Mouse (Mus musculus) left cerebral cortex, postnatal 4 days (tissue): ENCODE results near the gene Prps1. TPM values are rescaled to one million over a fixed set of nuclear protein-coding genes. Genes with fewer than 3 reads are reported as not detected.

Source experiments
- total RNA-seq, 2 experiments: library from RNA; stranded (reverse); gene quantifications; 2 replicates each; pipeline ENCODE4 v1.2.3; 2021

Prps1 gene
- total RNA-seq, 2 experiments from 2014 or later: 64.9 to 68.6 TPM

Other genes starting within 250 kb of the Prps1 start
- 10 to 100 TPM; 13.1 to 14.2 TPM for gene Frmpd3, start 114.3 kb upstream of the Prps1 start, total RNA-seq
- gene Tsc22d3, start 144.0 kb downstream of the Prps1 start, total RNA-seq: 10 to 100 TPM; 49.2 to 53.1 TPM
- 10 to 100 TPM; 27.5 to 28.7 TPM for gene Mid2, start 208.0 kb downstream of the Prps1 start, total RNA-seq